ENCODE assay signal across 1 mouse cellular context in the genomic region with DNA sequence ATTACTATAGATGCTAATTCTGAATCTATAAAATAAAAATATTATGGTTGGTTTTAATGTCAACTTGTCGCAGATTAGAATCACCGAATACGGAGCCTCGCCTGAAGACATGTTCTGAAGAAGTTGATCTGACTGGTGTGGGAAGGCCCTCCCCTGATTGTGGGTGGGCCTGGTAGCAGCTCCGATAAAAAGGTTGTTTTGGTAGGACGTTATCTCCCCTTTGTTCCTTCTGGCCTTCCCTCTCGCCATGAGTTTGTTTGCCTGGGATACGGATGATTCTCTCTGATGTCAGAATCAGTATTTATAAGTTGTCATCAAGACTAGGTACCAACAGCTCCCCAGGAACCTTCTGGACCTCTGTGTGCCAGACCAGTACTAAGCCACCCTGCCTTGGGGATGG.
A peak's percentile ranks its signal among the peaks of the same experiment; 100 is the strongest.
TF ChIP-seq lines count a peak whose summit lies in the region.

No protein-coding gene starts in this region.

TF ChIP-seq in MEL, 35 proteins besides CTCF, POLR2A, EP300 and RAD21:
- no peak for TF ChIP-seq ZNF384 (IDR thresholded peaks at IDR 0.05; ENCODE audit: low read depth, low read length)
- peak; percentile 85 for TF ChIP-seq GATA1 (IDR thresholded peaks at IDR 0.05; ENCODE audit: low read depth, low read length)
- no peak for TF ChIP-seq ELF1 (IDR thresholded peaks at IDR 0.05; ENCODE audit: low read depth, low read length)
- no peak for TF ChIP-seq MEF2A (IDR thresholded peaks at IDR 0.05; ENCODE audit: extremely low read depth, insufficient replicate concordance, low read depth, low read length, poor library complexity, severe bottlenecking)
- TF ChIP-seq USF1 (IDR thresholded peaks at IDR 0.05; ENCODE audit: low read depth, low read length) = no peak
- no peak for TF ChIP-seq CHD2 (IDR thresholded peaks at IDR 0.05; ENCODE audit: low read length)
- TF ChIP-seq E2F4 (IDR thresholded peaks at IDR 0.05; ENCODE audit: borderline replicate concordance, low read depth, low read length) = no peak
- TF ChIP-seq TBP (IDR thresholded peaks at IDR 0.05; ENCODE audit: low read depth, low read length) = peak; percentile 46; the same call in 1 of the 2 replicates
- peak; percentile 56 for TF ChIP-seq ETS1 (IDR thresholded peaks at IDR 0.05; ENCODE audit: low read depth, low read length)
- no peak for TF ChIP-seq BHLHE40 (IDR thresholded peaks at IDR 0.05; ENCODE audit: borderline replicate concordance, low read depth, low read length)
- no peak for TF ChIP-seq POLR2AphosphoS5 (IDR thresholded peaks at IDR 0.05; ENCODE audit: borderline replicate concordance, low read depth, low read length)
- peak; percentile 43; the same call in 1 of the 2 replicates for TF ChIP-seq TCF12 (IDR thresholded peaks at IDR 0.05; ENCODE audit: low read depth, low read length)
- TF ChIP-seq KAT2A (conservative IDR thresholded peaks at IDR 0.05; ENCODE audit: low read depth, low read length) = no peak
- TF ChIP-seq USF2 (IDR thresholded peaks at IDR 0.05; ENCODE audit: borderline replicate concordance in 1 of 2, insufficient read depth in 1 of 2, low read depth in 1 of 2, low read length in 2 of 2) = no peak
- peak; percentile 33; the same call in 1 of the 2 replicates for TF ChIP-seq SIN3A (IDR thresholded peaks at IDR 0.05; ENCODE audit: low read length)
- no peak for TF ChIP-seq JUND (IDR thresholded peaks at IDR 0.05; ENCODE audit: low read depth, low read length)
- peak; percentile 46; the same call in 1 of the 2 replicates for TF ChIP-seq MAZ (IDR thresholded peaks at IDR 0.05; ENCODE audit: low read depth, low read length)
- no peak for TF ChIP-seq NELFE (IDR thresholded peaks at IDR 0.05; ENCODE audit: low read depth, low read length)
- TF ChIP-seq MYC (IDR thresholded peaks at IDR 0.05; ENCODE audit: low read depth, low read length) = peak; percentile 73; the same call in 1 of the 2 replicates
- TF ChIP-seq HCFC1 (IDR thresholded peaks at IDR 0.05; ENCODE audit: low read depth, low read length) = 0 out of 2 replicates have a peak, but pooled peaks have one; percentile 33
- TF ChIP-seq ZKSCAN1 (IDR thresholded peaks at IDR 0.05; ENCODE audit: low read depth, low read length) = no peak
- 0 out of 2 replicates have a peak, but pooled peaks have one; percentile 18 for TF ChIP-seq CHD1 (IDR thresholded peaks at IDR 0.05; ENCODE audit: low read depth, low read length)
- no peak for TF ChIP-seq TAL1 (IDR thresholded peaks at IDR 0.05; ENCODE audit: low read length)
- TF ChIP-seq POLR2AphosphoS2 (IDR thresholded peaks at IDR 0.05; ENCODE audit: low read length) = no peak
- TF ChIP-seq RCOR1 (IDR thresholded peaks at IDR 0.05; ENCODE audit: low read depth, low read length) = peak; percentile 62; the same call in 1 of the 2 replicates
- peak; percentile 18; the same call in 1 of the 2 replicates for TF ChIP-seq MAX (IDR thresholded peaks at IDR 0.05; ENCODE audit: low read length)
- TF ChIP-seq MXI1 (IDR thresholded peaks at IDR 0.05; ENCODE audit: low read depth, low read length) = no peak; the same call in 1 of the 2 replicates
